Mouse (Mus musculus) heart, embryonic 12.5 days (tissue): Measurements from ENCODE around the gene Amz1. TPM values are rescaled to one million over a fixed set of nuclear protein-coding genes. Genes with fewer than 3 reads are reported as not detected.

Experiments used
- ATAC-seq: fragments of 200-750 bp; cut with Nextera tagmentation; 2 replicates; pipeline ENCODE4 v1.8.0; 2017; ENCODE audit warnings: moderate TSS enrichment, moderate library complexity; ENCODE audit not compliant: insufficient number of reproducible peaks, low FRiP score
- H3K27ac ChIP-seq: fragments of 300-500 bp; sonication (generic); 2 replicates; pipeline ENCODE4 v1.5.1; 2016; ENCODE audit warnings: mild to moderate bottlenecking, moderate library complexity; ENCODE audit not compliant: poor library complexity, severe bottlenecking
- H3K27me3 ChIP-seq: fragments of 300-500 bp; sonication (generic); replicated peaks from 2 replicates; pipeline ENCODE4 v1.6.1; 2016; ENCODE audit warnings: mild to moderate bottlenecking, moderate library complexity
- H3K36me3 ChIP-seq: fragments of 300-500 bp; sonication (generic); 2 replicates; pipeline ENCODE4 v1.6.1; 2016; ENCODE audit warnings: mild to moderate bottlenecking, moderate library complexity
- H3K4me1 ChIP-seq: fragments of 300-500 bp; sonication (generic); replicated peaks from 2 replicates; pipeline ENCODE4 v1.6.1; 2016; ENCODE audit warnings: mild to moderate bottlenecking
- H3K4me2 ChIP-seq: fragments of 300-500 bp; sonication (generic); 2 replicates; pipeline ENCODE4 v1.6.1; 2016; ENCODE audit warnings: mild to moderate bottlenecking, moderate library complexity
- H3K4me3 ChIP-seq: fragments of 300-500 bp; sonication (generic); 2 replicates; pipeline ENCODE4 v1.5.1; 2016; ENCODE audit warnings: mild to moderate bottlenecking
- H3K9ac ChIP-seq: fragments of 300-500 bp; sonication (generic); 2 replicates; pipeline ENCODE4 v1.6.1; 2016; ENCODE audit warnings: mild to moderate bottlenecking, moderate library complexity
- H3K9me3 ChIP-seq: fragments of 300-500 bp; sonication (generic); replicated peaks from 2 replicates; pipeline ENCODE4 v1.6.1; 2016; ENCODE audit warnings: mild to moderate bottlenecking, moderate library complexity
- WGBS: fragments of 180-500 bp; shearing (Covaris S2); methylation state at CpG from one replicate; pipeline ENCODE4 v1.1.7; 2016; 5-methylcytosine and 5-hydroxymethylcytosine counted together
- polyA plus RNA-seq: library from polyadenylated mRNA; unstranded; fragments of >200 nt; fragmentation: Nextera tagmentation; extraction: Ambion mirVana; gene quantifications from 2 replicates; pipeline ENCODE4 v1.2.1, GENCODE M21; 2016

Amz1 gene
- polyA plus RNA-seq, 1 experiment from 2014 or later = 0.40 TPM

DNA sequence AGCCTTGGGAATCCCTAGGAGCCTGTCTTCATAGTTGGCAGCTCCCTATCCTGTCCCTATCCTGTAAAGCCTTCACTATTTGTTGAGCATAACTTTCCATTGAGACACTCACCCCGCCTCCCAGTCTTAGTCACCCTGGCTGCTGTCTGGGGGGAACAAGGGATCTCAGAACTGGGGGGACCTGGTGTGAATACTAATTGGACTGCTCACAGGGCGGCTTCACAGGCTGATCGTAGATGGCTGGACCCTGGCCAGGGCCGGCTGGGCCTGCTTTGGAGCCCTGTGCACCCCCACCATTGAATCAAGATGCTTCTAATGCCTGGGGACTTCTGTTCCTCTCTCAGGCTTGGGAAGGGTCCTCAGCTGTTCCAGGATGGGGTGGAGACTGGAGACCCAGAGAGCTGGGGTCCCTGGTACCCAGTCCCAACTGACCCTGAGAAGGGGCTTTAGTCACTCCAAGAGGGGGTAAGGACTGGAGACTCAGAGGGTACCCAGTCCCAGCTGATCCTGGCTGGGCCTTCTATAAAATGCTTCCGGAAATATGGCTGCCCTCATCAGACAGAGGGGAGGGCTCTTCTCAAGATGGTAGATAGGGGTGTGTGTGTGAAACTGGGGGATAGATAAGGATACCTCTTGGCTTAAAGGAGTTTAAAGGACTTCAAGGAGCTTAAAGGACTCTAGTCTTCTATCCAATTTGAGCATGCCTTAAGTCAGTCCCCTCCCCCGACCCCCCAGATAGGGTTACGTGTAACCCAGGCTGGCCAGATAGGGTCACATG is 2.3 kb downstream of the Amz1 start:
- WGBS = 76% methylated on average over 7 of the region's 7 CpGs
- H3K9ac ChIP-seq = no peak overlapping the region

DNA sequence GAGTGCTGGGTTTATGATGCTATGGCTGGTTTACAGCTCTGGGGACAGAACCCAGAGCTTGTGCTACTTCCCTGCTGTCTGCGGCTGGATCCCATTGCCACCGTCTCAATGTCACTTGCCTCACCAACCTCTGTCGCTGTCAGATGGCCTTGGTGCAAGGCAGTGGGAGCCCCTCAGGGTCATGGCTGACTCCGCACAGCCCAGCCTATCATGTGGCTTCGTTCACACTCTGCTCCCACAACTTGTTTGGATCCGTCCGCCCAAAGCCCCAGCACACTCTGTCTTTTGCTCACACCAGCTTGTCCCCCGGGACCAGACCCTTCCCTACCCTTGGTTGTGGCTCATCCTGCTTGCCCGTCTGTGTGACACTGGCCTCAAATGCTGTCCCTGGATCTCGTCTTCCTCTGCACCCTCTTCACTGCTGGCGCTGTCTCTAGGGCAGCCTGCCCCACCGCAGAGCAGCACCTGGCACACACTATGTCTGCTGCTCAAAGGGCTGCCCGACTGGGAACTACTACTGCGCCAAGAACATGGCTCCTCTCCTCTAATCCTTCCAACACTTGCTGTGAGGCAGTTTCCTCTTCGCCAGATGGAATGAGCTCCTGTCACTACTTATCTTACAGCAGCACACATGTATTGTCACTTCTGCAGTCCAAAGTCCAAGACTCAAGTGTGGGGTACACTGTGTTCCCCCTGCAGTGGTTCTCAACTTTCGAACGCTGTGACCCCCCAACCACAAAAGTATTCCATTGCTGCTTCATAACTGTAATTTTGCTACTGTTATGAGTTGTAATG is 3.2 kb downstream of the Amz1 start:
- WGBS = 73% methylated on average over 17 of the region's 17 CpGs

More for the DNA sequence above, 2.3 kb downstream of the Amz1 start:
- no peaks in the 10 kb centered on the region for H3K9me3 ChIP-seq
- H3K4me2 ChIP-seq = no peak overlapping the region
- ATAC-seq = no peak
- 0 out of 2 replicates have a peak, but pooled peaks cover 6% of the 10 kb centered on the region for H3K27me3 ChIP-seq
- H3K27ac ChIP-seq = no peak overlapping the region
- H3K36me3 ChIP-seq = no peaks in the 10 kb centered on the region
- H3K4me1 ChIP-seq = no peaks in the 10 kb centered on the region
- no peak overlapping the region for H3K4me3 ChIP-seq

DNA sequence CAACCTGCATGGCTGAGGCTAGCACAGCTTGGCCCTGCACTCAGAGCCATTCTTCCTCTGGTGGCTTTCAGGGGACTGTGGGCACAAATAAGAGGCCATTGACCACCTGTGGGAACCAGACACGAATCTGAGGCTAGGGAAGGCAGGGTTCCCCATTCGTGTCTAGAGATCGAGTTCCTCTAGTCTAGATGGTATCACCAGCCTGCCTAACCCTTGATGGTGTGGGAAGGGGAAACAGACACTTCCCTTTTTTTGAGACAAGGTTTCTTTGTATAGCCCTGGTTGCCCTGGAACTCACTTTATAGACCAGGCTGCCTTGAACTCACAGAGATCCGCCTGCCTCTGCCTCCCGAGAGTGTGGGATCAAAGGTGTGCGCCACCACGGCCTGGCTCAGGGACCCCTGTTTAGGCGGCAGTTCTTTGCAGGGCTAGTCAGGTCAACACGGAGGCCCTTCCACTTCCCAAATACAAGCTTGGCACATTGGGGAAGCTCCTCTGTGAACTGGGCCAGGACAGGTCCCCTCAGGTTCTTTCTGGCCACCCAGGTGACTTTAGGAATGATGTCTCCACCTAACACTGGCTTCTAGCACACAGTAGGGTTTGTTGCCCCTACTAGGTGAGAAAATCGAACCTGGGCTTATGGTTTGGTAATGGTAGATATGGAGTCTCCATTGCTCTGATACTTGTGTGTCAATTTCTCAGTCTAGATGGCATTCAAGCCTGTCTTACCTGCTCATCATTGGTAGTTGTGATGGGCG is 7.3 kb downstream of the Amz1 start:
- H3K27ac ChIP-seq = no peak overlapping the region
- no peak overlapping the region for H3K9ac ChIP-seq
- H3K27me3 ChIP-seq = peaks cover 22% of the 10 kb centered on the region
- no peaks in the 10 kb centered on the region for H3K36me3 ChIP-seq
- H3K4me2 ChIP-seq = no peak overlapping the region
- H3K4me1 ChIP-seq = peaks cover 11% of the 10 kb centered on the region
- H3K9me3 ChIP-seq = no peaks in the 10 kb centered on the region
- ATAC-seq = no peak
- H3K4me3 ChIP-seq = no peak overlapping the region
- WGBS = 70% methylated on average over 11 of the region's 11 CpGs

More for the DNA sequence above, 3.2 kb downstream of the Amz1 start:
- no peak overlapping the region for H3K9ac ChIP-seq
- H3K9me3 ChIP-seq = no peaks in the 10 kb centered on the region
- H3K27ac ChIP-seq = no peak overlapping the region
- no peak overlapping the region for H3K4me2 ChIP-seq
- ATAC-seq = no peak
- H3K27me3 ChIP-seq = 0 out of 2 replicates have a peak, but pooled peaks cover 6% of the 10 kb centered on the region
- no peaks in the 10 kb centered on the region for H3K4me1 ChIP-seq
- no peak overlapping the region for H3K4me3 ChIP-seq
- no peaks in the 10 kb centered on the region for H3K36me3 ChIP-seq

DNA sequence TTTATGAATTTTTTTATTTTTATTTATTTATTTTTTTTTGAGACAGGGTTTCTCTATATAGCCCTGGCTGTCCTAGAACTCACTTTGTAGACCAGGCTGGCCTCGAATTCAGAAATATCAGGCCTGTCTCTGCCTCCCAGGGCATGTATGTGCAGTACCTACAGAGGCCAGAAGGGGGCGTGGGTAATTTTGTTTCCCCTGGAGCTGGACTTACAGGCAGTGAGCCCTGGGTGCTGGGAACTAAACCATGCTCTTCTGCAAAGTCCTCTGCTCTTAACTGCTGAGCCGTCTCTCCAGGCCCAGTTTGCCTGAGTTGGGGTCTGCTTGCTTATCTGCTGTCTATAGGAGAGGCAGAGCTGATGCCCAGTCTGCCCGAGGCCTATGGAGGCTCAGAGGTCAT is 8.3 kb downstream of the Amz1 start:
- no peak for ATAC-seq
- H3K27me3 ChIP-seq = peaks cover 32% of the 10 kb centered on the region
- 59% methylated on average over 4 of the region's 4 CpGs for WGBS
- peaks cover 11% of the 10 kb centered on the region for H3K4me1 ChIP-seq
- H3K9me3 ChIP-seq = no peaks in the 10 kb centered on the region
- no peak overlapping the region for H3K9ac ChIP-seq
- no peaks in the 10 kb centered on the region for H3K36me3 ChIP-seq
- no peak overlapping the region for H3K4me2 ChIP-seq
- no peak overlapping the region for H3K4me3 ChIP-seq
- H3K27ac ChIP-seq = no peak overlapping the region

DNA sequence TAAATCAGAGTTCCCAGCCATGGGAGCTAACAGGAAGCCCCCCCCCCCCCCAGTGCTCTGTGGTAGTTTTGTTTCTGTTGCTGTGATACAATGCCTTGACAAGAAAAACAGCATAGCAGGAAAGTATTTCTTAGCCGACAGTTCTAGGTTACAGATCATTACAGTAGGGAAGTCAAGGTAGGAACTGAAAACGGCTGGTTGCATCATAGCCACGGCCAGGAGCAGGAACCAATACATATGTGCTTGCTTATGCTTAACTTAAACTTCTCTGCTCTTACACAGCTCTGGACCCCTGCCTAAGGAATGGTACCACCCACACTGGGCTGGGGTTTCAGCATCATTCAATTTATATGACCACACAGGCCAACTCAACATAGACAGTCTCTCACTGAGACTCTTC is 9.4 kb downstream of the Amz1 start:
- no peak overlapping the region for H3K4me2 ChIP-seq
- H3K9ac ChIP-seq = no peak overlapping the region
- peaks cover 37% of the 10 kb centered on the region for H3K27me3 ChIP-seq
- no peaks in the 10 kb centered on the region for H3K9me3 ChIP-seq
- H3K4me3 ChIP-seq = no peak overlapping the region
- no peaks in the 10 kb centered on the region for H3K36me3 ChIP-seq
- no peak overlapping the region for H3K27ac ChIP-seq
- 57% methylated on average over 3 of the region's 3 CpGs for WGBS
- H3K4me1 ChIP-seq = peaks cover 11% of the 10 kb centered on the region
- ATAC-seq = no peak

DNA sequence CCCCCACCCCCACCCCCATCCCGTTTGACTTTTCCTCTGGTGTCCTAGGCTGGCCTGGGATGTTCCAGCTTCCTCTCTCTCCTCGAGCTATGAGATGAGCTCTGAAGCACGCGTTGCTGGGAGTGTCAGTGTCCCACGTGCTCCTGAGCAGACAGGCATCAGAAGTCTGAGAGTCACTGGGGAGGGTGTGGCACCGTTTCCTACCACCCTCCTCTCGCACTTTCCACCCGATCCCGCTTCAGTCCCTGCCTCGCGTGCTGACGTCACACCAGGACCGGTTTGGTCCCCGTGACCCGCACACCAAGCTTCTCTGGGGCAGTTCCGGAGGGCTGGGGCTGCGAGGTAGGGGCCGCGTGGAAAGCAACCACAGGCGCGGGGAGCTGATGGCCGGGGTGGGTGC is 11.4 kb downstream of the Amz1 start:
- ATAC-seq = peak; percentile 19; the same call in 1 of the 2 replicates
- WGBS = 1% methylated on average over 22 of the region's 22 CpGs
- peak overlapping the region; percentile 47; the same call in 1 of the 2 replicates for H3K9ac ChIP-seq
- no peak overlapping the region for H3K27ac ChIP-seq
- peak overlapping the region; percentile 69 for H3K4me2 ChIP-seq
- peaks cover 40% of the 10 kb centered on the region for H3K27me3 ChIP-seq
- peaks cover 11% of the 10 kb centered on the region for H3K4me1 ChIP-seq
- H3K4me3 ChIP-seq = peak overlapping the region; percentile 39
- H3K9me3 ChIP-seq = no peaks in the 10 kb centered on the region
- H3K36me3 ChIP-seq = no peaks in the 10 kb centered on the region

DNA sequence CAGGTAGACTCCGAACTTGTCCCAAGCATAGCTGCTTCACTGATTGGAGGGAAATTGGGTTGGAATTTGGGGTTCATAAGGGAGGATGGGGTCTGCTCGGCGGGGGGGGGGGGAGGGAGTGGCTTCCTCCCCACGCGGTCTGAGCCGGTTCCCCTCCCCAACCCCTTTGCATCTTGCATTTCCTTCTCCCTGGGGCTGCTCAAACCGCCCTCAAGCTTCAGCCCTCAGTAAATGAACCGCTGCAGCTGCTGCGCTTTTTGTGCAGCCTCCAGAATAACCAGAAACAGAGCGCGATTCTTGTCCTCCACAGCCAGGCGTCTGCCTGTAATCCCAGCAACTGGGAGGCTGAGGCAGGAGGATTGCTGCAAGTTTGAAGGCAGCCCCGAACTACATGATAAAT is 12.2 kb downstream of the Amz1 start:
- Histone ChIP-seq H3K4me2 (peak overlapping the region; percentile 69), H3K4me1 (peaks cover 11% of the 10 kb centered on the region), H3K9ac (no peak overlapping the region), H3K9me3 (no peaks in the 10 kb centered on the region), H3K27ac (no peak overlapping the region), H3K4me3 (peak overlapping the region; percentile 39; the same call in 1 of the 2 replicates), H3K27me3 (peaks cover 40% of the 10 kb centered on the region), H3K36me3 (no peaks in the 10 kb centered on the region)
- WGBS = 17% methylated on average over 13 of the region's 13 CpGs
- ATAC-seq = no peak

DNA sequence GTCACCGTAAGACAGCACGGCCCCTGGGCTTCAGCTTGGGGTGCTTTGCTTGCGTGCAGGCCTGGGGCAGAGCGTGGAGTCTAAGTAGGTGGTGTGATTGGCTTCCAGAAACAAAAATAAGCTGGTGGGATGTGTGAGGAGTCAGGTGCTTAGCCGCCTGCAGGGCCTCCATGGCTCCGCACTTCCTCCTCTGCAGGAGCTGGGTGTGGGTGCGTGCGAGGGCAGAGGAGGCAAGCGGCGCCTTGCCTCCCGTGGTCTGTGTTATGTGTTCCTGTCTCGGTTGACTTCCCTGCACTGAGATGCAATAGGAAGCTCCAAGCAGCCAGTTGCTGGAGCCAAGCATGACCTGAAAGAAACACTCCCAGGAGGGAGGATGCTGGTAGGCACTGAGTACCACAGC is 15.9 kb downstream of the Amz1 start:
- peaks cover 11% of the 10 kb centered on the region for H3K4me1 ChIP-seq
- H3K4me3 ChIP-seq = no peak overlapping the region
- no peak overlapping the region for H3K9ac ChIP-seq
- ATAC-seq = no peak
- peaks cover 32% of the 10 kb centered on the region for H3K27me3 ChIP-seq
- 75% methylated on average over 12 of the region's 12 CpGs for WGBS
- no peaks in the 10 kb centered on the region for H3K36me3 ChIP-seq
- H3K4me2 ChIP-seq = no peak overlapping the region
- H3K27ac ChIP-seq = no peak overlapping the region
- no peaks in the 10 kb centered on the region for H3K9me3 ChIP-seq

DNA sequence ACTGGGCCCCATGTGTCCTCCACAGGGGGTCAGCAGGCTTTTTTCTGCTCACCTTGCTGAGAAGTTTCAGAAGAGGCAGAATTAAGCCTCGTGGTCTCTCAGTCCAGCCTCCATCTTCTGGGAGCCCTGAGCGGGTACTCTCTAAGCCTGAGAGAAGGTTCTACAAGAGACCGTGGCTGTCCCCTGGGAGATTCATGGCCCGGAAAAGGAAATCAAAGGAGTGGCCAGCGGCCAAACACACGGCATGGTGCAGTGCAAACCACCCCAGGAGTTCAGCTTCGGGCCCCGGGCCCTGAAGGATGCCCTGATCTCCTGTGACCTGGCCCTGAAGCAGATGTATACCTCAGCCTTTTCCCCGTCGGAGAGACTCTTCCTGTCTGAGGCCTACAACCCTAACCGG is 17.1 kb downstream of the Amz1 start:
- no peaks in the 10 kb centered on the region for H3K9me3 ChIP-seq
- no peak overlapping the region for H3K27ac ChIP-seq
- no peak overlapping the region for H3K9ac ChIP-seq
- ATAC-seq = no peak
- WGBS = 67% methylated on average over 11 of the region's 11 CpGs
- peaks cover 20% of the 10 kb centered on the region for H3K27me3 ChIP-seq
- peaks cover 1% of the 10 kb centered on the region; the same call in 1 of the 2 replicates for H3K4me1 ChIP-seq
- H3K4me3 ChIP-seq = no peak overlapping the region
- no peaks in the 10 kb centered on the region for H3K36me3 ChIP-seq
- H3K4me2 ChIP-seq = no peak overlapping the region

DNA sequence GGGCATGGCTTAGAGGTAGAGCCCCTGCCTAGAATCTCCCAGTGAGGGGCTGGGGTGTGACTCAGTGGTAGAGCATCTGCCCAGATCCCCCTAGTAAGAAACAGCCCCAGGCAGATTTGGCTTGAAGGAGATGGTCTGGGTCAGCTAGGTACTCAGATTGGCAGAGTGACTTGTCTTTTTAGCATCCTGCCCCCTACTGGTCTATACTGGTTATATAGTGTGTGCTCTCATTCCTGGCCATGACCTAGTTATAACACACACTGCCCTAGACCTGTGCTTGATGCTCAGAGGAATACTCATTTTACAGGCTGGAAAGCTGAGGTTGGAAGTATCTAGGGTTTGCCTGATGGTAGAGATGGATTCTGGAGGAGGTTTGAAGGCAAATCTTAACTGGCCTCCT is 17.9 kb downstream of the Amz1 start:
- Histone ChIP-seq H3K27ac (no peak overlapping the region), H3K9me3 (no peaks in the 10 kb centered on the region), H3K27me3 (peaks cover 12% of the 10 kb centered on the region), H3K9ac (no peak overlapping the region), H3K36me3 (no peaks in the 10 kb centered on the region), H3K4me2 (no peak overlapping the region), H3K4me3 (no peak overlapping the region), H3K4me1 (no peaks in the 10 kb centered on the region)
- no peak for ATAC-seq

DNA sequence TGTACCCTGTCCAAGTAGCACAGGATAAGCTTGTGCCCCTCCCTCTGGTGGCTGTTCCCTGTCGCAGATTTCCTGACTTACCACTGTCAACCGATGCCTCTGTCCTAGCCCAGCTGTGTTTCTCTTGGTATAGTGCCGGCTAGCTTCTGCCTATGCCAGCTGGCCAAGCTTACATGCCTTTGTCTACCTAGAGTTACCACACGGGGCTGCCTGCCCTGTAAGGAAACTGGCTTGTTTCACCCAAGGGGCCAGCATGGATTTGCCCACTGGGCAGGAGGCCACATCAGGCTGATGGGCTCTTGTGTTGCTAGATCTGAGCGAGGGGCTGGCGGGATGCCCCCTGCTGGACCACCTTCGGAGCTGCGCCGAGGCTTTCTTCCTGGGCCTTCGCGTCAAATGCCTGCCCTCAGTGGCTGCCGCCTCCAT is 19.8 kb downstream of the Amz1 start:
- no peak for ATAC-seq

More for the DNA sequence above, 19.8 kb downstream of the Amz1 start:
- 28% methylated on average over 12 of the region's 12 CpGs for WGBS
- no peak overlapping the region for H3K4me2 ChIP-seq
- no peaks in the 10 kb centered on the region for H3K27me3 ChIP-seq
- H3K9ac ChIP-seq = no peak overlapping the region
- H3K27ac ChIP-seq = no peak overlapping the region
- H3K36me3 ChIP-seq = no peaks in the 10 kb centered on the region
- H3K4me3 ChIP-seq = no peak overlapping the region
- H3K9me3 ChIP-seq = no peaks in the 10 kb centered on the region
- no peaks in the 10 kb centered on the region for H3K4me1 ChIP-seq
